Mouse (Mus musculus) spleen, postnatal 10 days (tissue): ENCODE data around the gene Vmn1r188.
"Not testable (repeated sequence)": the region's sequence is repeated elsewhere in the genome, so short reads cannot be mapped to it uniquely, and the experiment has no call there.

Source experiments
- DNase-seq, 2 experiments: peaks; one replicate each; pipeline ENCODE4 v3.0.0; 2021 to 2022; ENCODE audit warnings: low spot score in 2 of 2

The Vmn1r188 gene

GRCm38 (mm10) chr13:22049737-22050440, 34.4 kb upstream of the Vmn1r188 start:
- DNase-seq = peak in 1 of 2 experiments; percentile 63

GRCm38 (mm10) chr13:22050591-22051522, 33.4 kb upstream of the Vmn1r188 start:
- DNase-seq = peak; percentile 85 to 96

DNA sequence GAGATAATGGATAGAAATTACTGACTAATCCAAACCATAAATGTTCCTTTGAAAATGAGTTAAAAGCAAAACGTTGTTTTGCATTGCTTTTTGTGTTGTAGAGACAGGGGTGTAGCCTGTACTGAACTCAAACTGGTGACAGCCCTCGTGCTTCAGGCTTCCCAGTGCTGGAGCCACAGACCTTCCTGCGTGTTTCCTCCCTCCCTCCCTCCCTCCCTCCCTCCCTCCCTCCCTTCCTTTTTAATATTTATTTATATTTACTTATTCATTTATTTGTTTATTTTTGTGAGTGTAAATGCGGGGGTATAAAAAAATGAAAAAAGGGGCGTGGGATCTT, 32.7 kb upstream of the Vmn1r188 start:
- DNase-seq = no peak

- no peak for DNase-seq
Measured at GRCm38 (mm10) chr13:22053754-22054153, 30.5 kb upstream of the Vmn1r188 start.

GRCm38 (mm10) chr13:22061422-22061821, 22.8 kb upstream of the Vmn1r188 start:
- DNase-seq = no peak

GRCm38 (mm10) chr13:22063468-22063867, 20.8 kb upstream of the Vmn1r188 start:
- DNase-seq = no peak

DNA sequence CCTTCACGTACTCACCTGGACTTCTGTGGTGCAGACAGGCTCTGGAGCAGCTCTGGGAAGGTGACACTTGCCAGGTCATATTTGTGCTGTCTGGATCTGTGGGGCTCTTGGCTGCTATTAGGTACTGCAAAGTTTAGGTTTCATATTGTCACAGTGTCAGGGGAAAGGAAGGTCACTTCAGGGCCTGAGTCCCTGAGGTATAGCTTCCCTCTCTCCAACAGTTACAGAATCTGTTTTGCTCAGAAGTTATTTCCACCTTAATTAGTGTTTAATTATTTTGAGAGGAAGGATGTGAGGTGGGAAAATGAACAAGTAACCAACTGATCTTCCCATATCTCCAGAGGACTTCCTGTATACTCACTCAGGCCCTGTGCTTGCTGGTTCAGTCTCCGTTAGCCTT, 21.5 kb downstream of the Vmn1r188 start, which contains the start of gene Vmn1r189:
Vmn1r189 (minus strand) TSS at position 101 of the 400 bp plus-strand sequence.
- DNase-seq = not testable (repeated sequence)

DNA sequence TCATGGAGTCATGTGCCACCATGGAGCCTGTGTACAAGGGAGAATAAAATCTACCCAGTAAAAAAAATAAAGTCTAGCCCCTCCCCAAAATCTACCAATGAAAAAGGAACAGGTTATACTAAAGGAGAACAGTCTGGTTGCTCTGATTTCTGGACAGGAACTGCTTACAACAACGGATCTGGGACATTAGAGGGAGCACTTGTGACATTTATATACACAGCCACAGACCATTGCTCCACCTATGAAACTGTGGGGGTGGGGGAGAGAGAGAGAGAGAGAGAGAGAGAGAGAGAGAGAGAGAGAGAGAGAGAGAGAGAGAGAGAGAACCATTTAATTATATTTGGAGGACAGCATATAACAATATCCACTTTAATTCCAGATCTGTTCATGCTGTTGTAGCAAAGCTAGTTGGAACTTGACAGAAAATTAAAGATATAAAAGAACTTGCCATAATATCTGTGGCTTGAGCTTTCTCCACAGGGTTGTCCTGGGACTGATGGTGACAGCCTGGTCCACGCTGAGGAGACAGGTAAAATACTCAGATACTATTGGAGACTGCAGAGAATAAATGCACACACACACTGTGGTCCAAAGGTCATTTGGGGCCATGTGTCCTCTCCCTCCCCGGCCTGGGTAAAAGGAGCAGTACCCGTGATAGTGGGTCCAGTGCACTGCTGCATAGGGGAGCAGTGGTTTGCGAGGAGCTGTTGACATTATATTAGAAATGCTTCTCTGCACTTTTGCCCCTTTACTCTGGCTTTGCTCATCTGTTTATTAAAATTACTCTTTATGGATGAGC, 52.5 kb downstream of the Vmn1r188 start:
- not testable (repeated sequence) for DNase-seq
